Mouse (Mus musculus) intestine, postnatal 0 days (tissue): Measurements from ENCODE around the gene Nos1. TPM values are rescaled to one million over a fixed set of nuclear protein-coding genes. Genes with fewer than 3 reads are reported as not detected.

Source experiments
- ATAC-seq: fragments of 200-750 bp; cut with Nextera tagmentation; 2 replicates; pipeline ENCODE4 v1.8.0; 2017; ENCODE audit warnings: mild to moderate bottlenecking, moderate TSS enrichment, moderate library complexity
- H3K27ac ChIP-seq: fragments of 300-500 bp; sonication (generic); 2 replicates; pipeline ENCODE4 v1.5.1; 2014; ENCODE audit warnings: mild to moderate bottlenecking, low read depth, low read length, moderate library complexity
- H3K27me3 ChIP-seq: fragments of 300-500 bp; sonication (generic); replicated peaks from 2 replicates; pipeline ENCODE4 v1.6.1; 2014; ENCODE audit warnings: low read length, mixed read lengths; ENCODE audit not compliant: control insufficient read depth, insufficient read depth
- H3K36me3 ChIP-seq: fragments of 300-500 bp; sonication (generic); 2 replicates; pipeline ENCODE4 v1.6.1; 2014; ENCODE audit warnings: mild to moderate bottlenecking, moderate library complexity; ENCODE audit not compliant: control insufficient read depth, insufficient read depth
- H3K4me1 ChIP-seq: fragments of 300-500 bp; sonication (generic); replicated peaks from 2 replicates; pipeline ENCODE4 v1.6.1; 2014; ENCODE audit warnings: antibody characterized with exemption, low read length, mixed read lengths; ENCODE audit not compliant: control insufficient read depth, insufficient read depth
- H3K4me2 ChIP-seq: fragments of 300-500 bp; sonication (generic); replicated peaks from 2 replicates; pipeline ENCODE4 v1.6.1; 2014; ENCODE audit warnings: low read depth, mild to moderate bottlenecking, moderate library complexity
- H3K4me3 ChIP-seq: fragments of 300-500 bp; sonication (generic); 2 replicates; pipeline ENCODE4 v1.5.1; 2014; ENCODE audit warnings: low read depth, low read length
- H3K9ac ChIP-seq: fragments of 300-500 bp; sonication (generic); 2 replicates; pipeline ENCODE4 v1.6.1; 2014; ENCODE audit warnings: mild to moderate bottlenecking, low read depth, low read length
- H3K9me3 ChIP-seq: fragments of 300-500 bp; sonication (generic); 2 replicates; pipeline ENCODE4 v1.6.1; 2016; ENCODE audit warnings: mixed run types; ENCODE audit not compliant: control insufficient read depth
- CTCF ChIP-seq: sonication (generic); IDR thresholded peaks from 2 replicates; pipeline ENCODE4 v1.5.1; 2016; ENCODE audit warnings: low read depth, mild to moderate bottlenecking, control low read depth, antibody characterized with exemption, moderate library complexity
- WGBS: fragments of 180-500 bp; shearing (Covaris S2); extraction: QIAGEN DNeasy Blood & Tissue Kit; methylation state at CpG from one replicate; pipeline ENCODE4 v1.1.7; 2014; 5-methylcytosine and 5-hydroxymethylcytosine counted together
- polyA plus RNA-seq: library from polyadenylated mRNA; unstranded; fragments of >200 nt; fragmentation: Nextera tagmentation; extraction: Ambion mirVana; gene quantifications from 2 replicates; pipeline ENCODE4 v1.2.1, GENCODE M21; 2015

Nos1 gene
- polyA plus RNA-seq, 1 experiment from 2014 or later: 0.86 TPM

- Histone ChIP-seq H3K27ac (no peak overlapping the region), H3K27me3 (no peaks in the 10 kb centered on the region), H3K4me3 (no peak overlapping the region), H3K4me1 (no peaks in the 10 kb centered on the region), H3K36me3 (no peaks in the 10 kb centered on the region), H3K9ac (no peak overlapping the region), H3K9me3 (no peaks in the 10 kb centered on the region), H3K4me2 (no peak overlapping the region)
- WGBS: 77% methylated on average over 6 of the region's 6 CpGs
- TF ChIP-seq CTCF: no peak
- ATAC-seq: no peak
Measured at GRCm38 (mm10) chr5:117827366-117827765, 46.5 kb downstream of the Nos1 start.

- WGBS: 10% methylated on average over 5 of the region's 5 CpGs
- no peak overlapping the region for H3K4me3 ChIP-seq
- H3K27ac ChIP-seq: no peak overlapping the region
- peak; percentile 93 for TF ChIP-seq CTCF
- no peaks in the 10 kb centered on the region for H3K9me3 ChIP-seq
- no peak overlapping the region for H3K9ac ChIP-seq
- peaks cover 12% of the 10 kb centered on the region for H3K27me3 ChIP-seq
- no peak for ATAC-seq
- no peaks in the 10 kb centered on the region for H3K36me3 ChIP-seq
- H3K4me2 ChIP-seq: no peak overlapping the region
- no peaks in the 10 kb centered on the region for H3K4me1 ChIP-seq
Measured at GRCm38 (mm10) chr5:117836930-117837329, 56.1 kb downstream of the Nos1 start.

GRCm38 (mm10) chr5:117837731-117838130 is 56.9 kb downstream of the Nos1 start:
- peaks cover 20% of the 10 kb centered on the region for H3K27me3 ChIP-seq
- ATAC-seq: no peak
- no peaks in the 10 kb centered on the region for H3K9me3 ChIP-seq
- no peaks in the 10 kb centered on the region for H3K4me1 ChIP-seq
- no peak overlapping the region for H3K27ac ChIP-seq
- 17% methylated on average over 9 of the region's 9 CpGs for WGBS
- H3K4me2 ChIP-seq: no peak overlapping the region
- no peak for TF ChIP-seq CTCF
- no peak overlapping the region for H3K4me3 ChIP-seq
- H3K36me3 ChIP-seq: no peaks in the 10 kb centered on the region
- H3K9ac ChIP-seq: no peak overlapping the region

- H3K9me3 ChIP-seq: no peaks in the 10 kb centered on the region
- H3K36me3 ChIP-seq: no peaks in the 10 kb centered on the region
- no peak overlapping the region for H3K4me2 ChIP-seq
- no peak overlapping the region for H3K27ac ChIP-seq
- H3K9ac ChIP-seq: no peak overlapping the region
- H3K27me3 ChIP-seq: peaks cover 35% of the 10 kb centered on the region
- no peak for TF ChIP-seq CTCF
- H3K4me3 ChIP-seq: no peak overlapping the region
- WGBS: 63% methylated on average over 7 of the region's 7 CpGs
- no peaks in the 10 kb centered on the region for H3K4me1 ChIP-seq
- ATAC-seq: no peak
Measured at GRCm38 (mm10) chr5:117839501-117839900, 58.7 kb downstream of the Nos1 start.

GRCm38 (mm10) chr5:117840203-117840602 is 59.4 kb downstream of the Nos1 start:
- ATAC-seq: no peak
- WGBS: 62% methylated on average over 9 of the region's 9 CpGs

GRCm38 (mm10) chr5:117840988-117841387 is 60.2 kb downstream of the Nos1 start:
- ATAC-seq: no peak

More at GRCm38 (mm10) chr5:117840203-117840602, 59.4 kb downstream of the Nos1 start:
- H3K9me3 ChIP-seq: no peaks in the 10 kb centered on the region
- no peaks in the 10 kb centered on the region for H3K36me3 ChIP-seq
- peaks cover 35% of the 10 kb centered on the region for H3K27me3 ChIP-seq
- no peak overlapping the region for H3K27ac ChIP-seq
- no peak overlapping the region for H3K4me3 ChIP-seq
- H3K4me2 ChIP-seq: no peak overlapping the region
- TF ChIP-seq CTCF: no peak
- H3K4me1 ChIP-seq: no peaks in the 10 kb centered on the region
- H3K9ac ChIP-seq: no peak overlapping the region

GRCm38 (mm10) chr5:117841651-117842347 is 61.0 kb downstream of the Nos1 start:
- 1% methylated on average over 44 of the region's 44 CpGs for WGBS
- no peaks in the 10 kb centered on the region for H3K4me1 ChIP-seq
- no peak overlapping the region for H3K9ac ChIP-seq
- no peaks in the 10 kb centered on the region for H3K36me3 ChIP-seq
- no peak for ATAC-seq
- no peak overlapping the region for H3K27ac ChIP-seq
- peaks cover 35% of the 10 kb centered on the region for H3K27me3 ChIP-seq
- H3K9me3 ChIP-seq: no peaks in the 10 kb centered on the region
- H3K4me3 ChIP-seq: no peak overlapping the region
- H3K4me2 ChIP-seq: no peak overlapping the region
- TF ChIP-seq CTCF: no peak

More at GRCm38 (mm10) chr5:117840988-117841387, 60.2 kb downstream of the Nos1 start:
- Histone ChIP-seq H3K4me2 (no peak overlapping the region), H3K36me3 (no peaks in the 10 kb centered on the region), H3K4me1 (no peaks in the 10 kb centered on the region), H3K9ac (no peak overlapping the region), H3K4me3 (no peak overlapping the region), H3K9me3 (no peaks in the 10 kb centered on the region), H3K27me3 (peaks cover 35% of the 10 kb centered on the region), H3K27ac (no peak overlapping the region)
- 17% methylated on average over 5 of the region's 5 CpGs for WGBS
- TF ChIP-seq CTCF: no peak
